Mouse (Mus musculus) limb, embryonic 12.5 days (tissue): Measurements from ENCODE around the gene Scn5a. TPM values are rescaled to one million over a fixed set of nuclear protein-coding genes. Genes with fewer than 3 reads are reported as not detected.

Source experiments
- ATAC-seq: fragments of 200-750 bp; cut with Nextera tagmentation; 2 replicates; pipeline ENCODE4 v1.8.0; 2017; ENCODE audit warnings: low read depth, moderate TSS enrichment; ENCODE audit not compliant: insufficient number of reproducible peaks, insufficient read depth, low FRiP score, low TSS enrichment
- H3K27ac ChIP-seq: fragments of 300-500 bp; sonication (generic); 2 replicates; pipeline ENCODE4 v1.5.1; 2016; ENCODE audit warnings: mild to moderate bottlenecking, moderate library complexity
- H3K27me3 ChIP-seq: fragments of 300-500 bp; sonication (generic); 2 replicates; pipeline ENCODE4 v1.6.1; 2016; ENCODE audit warnings: mild to moderate bottlenecking, moderate library complexity
- H3K36me3 ChIP-seq: fragments of 300-500 bp; sonication (generic); 2 replicates; pipeline ENCODE4 v1.6.1; 2016; ENCODE audit warnings: mild to moderate bottlenecking, moderate library complexity
- H3K4me1 ChIP-seq: fragments of 300-500 bp; sonication (generic); replicated peaks from 2 replicates; pipeline ENCODE4 v1.6.1; 2016
- H3K4me2 ChIP-seq: fragments of 300-500 bp; sonication (generic); 2 replicates; pipeline ENCODE4 v1.6.1; 2016; ENCODE audit warnings: mild to moderate bottlenecking, moderate library complexity
- H3K4me3 ChIP-seq: fragments of 300-500 bp; sonication (generic); replicated peaks from 2 replicates; pipeline ENCODE4 v1.5.1; 2016; ENCODE audit warnings: mild to moderate bottlenecking
- H3K9ac ChIP-seq: fragments of 300-500 bp; sonication (generic); replicated peaks from 2 replicates; pipeline ENCODE4 v1.6.1; 2016; ENCODE audit warnings: mild to moderate bottlenecking, moderate library complexity
- H3K9me3 ChIP-seq: fragments of 300-500 bp; sonication (generic); 2 replicates; pipeline ENCODE4 v1.6.1; 2016; ENCODE audit warnings: mild to moderate bottlenecking, moderate library complexity
- WGBS: fragments of 180-500 bp; shearing (Covaris S2); methylation state at CpG from one replicate; pipeline ENCODE4 v1.1.7; 2016; 5-methylcytosine and 5-hydroxymethylcytosine counted together
- polyA plus RNA-seq: library from polyadenylated mRNA; unstranded; fragments of >200 nt; fragmentation: Nextera tagmentation; extraction: Ambion mirVana; gene quantifications from 2 replicates; pipeline ENCODE4 v1.2.1, GENCODE M21; 2016

The Scn5a gene
- polyA plus RNA-seq, 1 experiment from 2014 or later = 0.05 TPM

DNA sequence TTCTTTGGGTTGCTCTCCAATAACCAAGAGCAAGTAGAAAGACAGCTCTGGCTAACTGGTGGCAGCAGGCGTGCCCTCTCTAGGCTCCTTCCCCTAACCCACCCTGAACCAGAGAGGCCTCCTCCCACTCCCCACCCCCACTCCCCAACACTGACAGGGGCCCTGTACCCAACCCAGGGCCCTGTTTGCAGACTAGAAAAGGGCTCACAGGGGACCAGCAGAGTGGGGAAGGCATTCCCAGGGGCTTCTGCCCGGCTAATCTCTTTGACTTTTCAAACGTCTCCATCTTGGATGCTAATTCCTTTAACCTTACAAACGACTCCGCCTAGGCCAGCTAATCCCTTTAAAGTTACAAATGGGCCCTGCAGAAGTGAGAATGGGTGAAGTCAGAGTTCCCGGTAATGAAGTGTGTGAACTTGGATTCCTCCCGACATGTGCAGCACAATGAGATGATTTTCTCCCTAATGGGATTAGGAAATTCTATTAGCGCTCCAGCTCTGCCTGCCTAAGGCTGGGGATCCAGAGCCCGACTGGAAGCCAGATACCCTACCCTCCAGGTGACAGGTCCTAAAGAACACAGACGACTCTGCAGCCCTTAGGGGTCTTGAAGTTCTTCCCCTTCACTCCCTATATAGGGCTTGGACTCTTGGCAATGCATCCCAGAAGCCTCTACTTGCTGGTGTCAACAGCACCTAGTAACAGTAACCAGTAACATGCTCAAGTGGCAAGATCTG, 47.0 kb downstream of the Scn5a start:
- Histone ChIP-seq H3K27ac (no peak overlapping the region), H3K4me3 (no peak overlapping the region), H3K4me2 (no peak overlapping the region), H3K9ac (no peak overlapping the region), H3K9me3 (no peaks in the 10 kb centered on the region), H3K27me3 (peaks cover 20% of the 10 kb centered on the region), H3K36me3 (no peaks in the 10 kb centered on the region), H3K4me1 (no peaks in the 10 kb centered on the region)
- 19% methylated on average over 10 of the region's 10 CpGs for WGBS
- no peak for ATAC-seq

GRCm38 (mm10) chr9:119524511-119524910, 54.3 kb downstream of the Scn5a start:
- Histone ChIP-seq H3K4me1 (no peaks in the 10 kb centered on the region), H3K36me3 (no peaks in the 10 kb centered on the region), H3K27ac (no peak overlapping the region), H3K9me3 (0 out of 2 replicates have a peak, but pooled peaks cover 6% of the 10 kb centered on the region), H3K4me2 (no peak overlapping the region), H3K9ac (no peak overlapping the region), H3K27me3 (no peaks in the 10 kb centered on the region), H3K4me3 (no peak overlapping the region)
- WGBS = 86% methylated on average over 6 of the region's 6 CpGs
- ATAC-seq = no peak

- Histone ChIP-seq H3K27me3 (peaks cover 3% of the 10 kb centered on the region; the same call in 1 of the 2 replicates), H3K4me2 (no peak overlapping the region), H3K9ac (no peak overlapping the region), H3K4me3 (no peak overlapping the region), H3K4me1 (no peaks in the 10 kb centered on the region), H3K9me3 (0 out of 2 replicates have a peak, but pooled peaks cover 6% of the 10 kb centered on the region), H3K27ac (no peak overlapping the region), H3K36me3 (no peaks in the 10 kb centered on the region)
- no peak for ATAC-seq
- 83% methylated on average over 8 of the region's 8 CpGs for WGBS
Measured at GRCm38 (mm10) chr9:119523301-119523700, 55.5 kb downstream of the Scn5a start.

DNA sequence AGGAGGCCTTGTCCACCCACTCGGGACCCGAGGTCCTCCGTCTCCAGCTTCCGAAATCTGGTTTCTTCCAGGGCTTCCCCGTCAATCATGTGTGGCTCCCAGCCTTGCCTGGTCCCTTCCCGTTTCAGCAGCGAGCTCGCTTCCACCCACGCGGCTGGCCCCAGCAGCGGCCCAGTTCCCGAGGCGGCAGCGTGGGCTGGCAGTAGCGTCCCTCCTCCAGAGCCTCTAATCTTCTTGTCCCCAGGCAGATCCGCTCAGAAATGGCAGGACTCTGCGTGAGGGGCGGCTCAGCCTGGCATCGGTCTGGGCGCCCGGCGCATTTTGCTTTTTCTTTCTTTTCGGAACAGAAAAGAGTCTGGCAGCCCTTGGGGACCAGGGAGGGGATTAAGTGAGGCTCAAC, 59.7 kb downstream of the Scn5a start:
- Histone ChIP-seq H3K9ac (no peak overlapping the region), H3K4me1 (no peaks in the 10 kb centered on the region), H3K36me3 (no peaks in the 10 kb centered on the region), H3K4me3 (no peak overlapping the region), H3K27ac (no peak overlapping the region), H3K9me3 (0 out of 2 replicates have a peak, but pooled peaks cover 1% of the 10 kb centered on the region), H3K27me3 (peaks cover 29% of the 10 kb centered on the region), H3K4me2 (no peak overlapping the region)
- no peak for ATAC-seq
- 69% methylated on average over 23 of the region's 23 CpGs for WGBS

- H3K27ac ChIP-seq = no peak overlapping the region
- peaks cover 29% of the 10 kb centered on the region for H3K27me3 ChIP-seq
- H3K9me3 ChIP-seq = no peaks in the 10 kb centered on the region
- H3K4me2 ChIP-seq = no peak overlapping the region
- no peak overlapping the region for H3K9ac ChIP-seq
- H3K36me3 ChIP-seq = no peaks in the 10 kb centered on the region
- no peaks in the 10 kb centered on the region for H3K4me1 ChIP-seq
- ATAC-seq = no peak
- WGBS = 73% methylated on average over 8 of the region's 8 CpGs
- H3K4me3 ChIP-seq = no peak overlapping the region
Measured at GRCm38 (mm10) chr9:119518177-119518576, 60.6 kb downstream of the Scn5a start.

- H3K36me3 ChIP-seq = no peaks in the 10 kb centered on the region
- H3K4me2 ChIP-seq = no peak overlapping the region
- H3K4me3 ChIP-seq = no peak overlapping the region
- no peak for ATAC-seq
- H3K4me1 ChIP-seq = no peaks in the 10 kb centered on the region
- H3K27me3 ChIP-seq = peaks cover 29% of the 10 kb centered on the region
- 44% methylated on average over 20 of the region's 20 CpGs for WGBS
- no peak overlapping the region for H3K9ac ChIP-seq
- H3K9me3 ChIP-seq = no peaks in the 10 kb centered on the region
- no peak overlapping the region for H3K27ac ChIP-seq
Measured at GRCm38 (mm10) chr9:119517467-119517866, 61.3 kb downstream of the Scn5a start.

DNA sequence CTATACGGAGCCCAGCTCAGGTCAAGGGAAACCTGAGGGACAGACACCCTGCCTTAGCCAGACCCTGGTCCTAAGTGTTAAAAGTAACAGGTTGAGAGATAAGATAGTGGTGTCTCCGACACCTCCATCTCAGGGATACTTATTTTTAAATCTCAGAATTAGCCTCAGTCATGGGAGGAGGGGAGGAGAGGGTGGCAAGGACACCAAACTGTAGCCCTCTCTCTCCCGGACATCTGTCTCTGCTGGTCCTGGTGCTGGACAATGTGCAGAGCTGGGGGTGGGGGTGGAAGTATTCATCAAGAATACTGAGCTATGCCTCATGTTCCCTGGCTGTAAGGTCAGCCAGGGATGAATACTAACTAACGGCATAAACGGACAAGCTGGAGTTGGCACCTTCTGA, 62.0 kb downstream of the Scn5a start:
- WGBS = 56% methylated on average over 5 of the region's 5 CpGs
- Histone ChIP-seq H3K27me3 (peaks cover 29% of the 10 kb centered on the region), H3K4me1 (no peaks in the 10 kb centered on the region), H3K4me3 (no peak overlapping the region), H3K27ac (no peak overlapping the region), H3K9me3 (no peaks in the 10 kb centered on the region), H3K4me2 (no peak overlapping the region), H3K9ac (no peak overlapping the region), H3K36me3 (no peaks in the 10 kb centered on the region)
- no peak for ATAC-seq

DNA sequence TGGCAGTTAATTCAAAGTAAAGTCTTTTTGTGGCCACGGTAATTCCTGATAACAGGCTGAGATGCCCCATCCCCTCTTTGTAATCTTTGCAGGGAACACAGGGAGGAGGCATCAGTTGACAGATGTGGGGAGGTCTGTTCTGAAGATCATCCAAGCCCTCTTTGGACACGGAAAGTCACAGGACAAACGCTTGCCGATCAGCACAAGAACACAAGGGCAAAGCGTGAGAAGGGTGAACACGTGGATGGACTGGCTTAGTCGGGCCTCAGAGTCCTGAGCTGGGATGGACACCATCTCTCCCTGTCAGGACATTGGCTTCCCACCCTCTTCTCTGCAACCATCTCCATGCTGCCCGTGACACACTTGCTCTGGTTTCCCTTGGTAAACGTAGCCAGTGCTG, 63.4 kb downstream of the Scn5a start:
- ATAC-seq = no peak
- H3K4me2 ChIP-seq = no peak overlapping the region
- H3K4me3 ChIP-seq = no peak overlapping the region
- no peaks in the 10 kb centered on the region for H3K36me3 ChIP-seq
- no peak overlapping the region for H3K27ac ChIP-seq
- H3K9ac ChIP-seq = no peak overlapping the region
- no peaks in the 10 kb centered on the region for H3K4me1 ChIP-seq
- WGBS = 91% methylated on average over 9 of the region's 9 CpGs
- no peaks in the 10 kb centered on the region for H3K9me3 ChIP-seq
- peaks cover 29% of the 10 kb centered on the region for H3K27me3 ChIP-seq

DNA sequence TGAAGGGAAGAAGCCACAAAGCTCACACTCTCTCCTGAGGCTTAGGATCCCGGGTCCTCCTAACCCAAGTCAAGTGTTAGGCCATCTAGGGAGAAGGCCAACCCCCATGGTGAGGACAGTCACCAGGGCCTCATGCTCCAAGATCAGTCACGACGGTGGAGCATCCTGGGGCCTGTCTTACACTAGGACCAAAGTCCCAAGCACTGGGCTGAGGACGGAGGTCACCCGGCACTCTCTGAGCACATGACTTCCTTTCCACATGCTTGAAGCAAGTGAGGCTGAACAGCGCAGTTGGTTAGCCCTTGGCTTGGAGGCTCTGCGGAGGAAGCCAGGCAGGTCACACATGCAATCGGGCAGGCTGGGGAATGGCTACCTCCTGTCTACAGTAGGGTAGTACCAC, 63.8 kb downstream of the Scn5a start:
- no peaks in the 10 kb centered on the region for H3K4me1 ChIP-seq
- H3K27me3 ChIP-seq = peaks cover 29% of the 10 kb centered on the region
- WGBS = 82% methylated on average over 8 of the region's 8 CpGs

GRCm38 (mm10) chr9:119513816-119514215, 65.0 kb downstream of the Scn5a start:
- ATAC-seq = no peak

More for the DNA sequence above, 63.8 kb downstream of the Scn5a start:
- no peaks in the 10 kb centered on the region for H3K9me3 ChIP-seq
- no peak overlapping the region for H3K4me2 ChIP-seq
- no peak overlapping the region for H3K4me3 ChIP-seq
- ATAC-seq = no peak
- H3K27ac ChIP-seq = no peak overlapping the region
- no peak overlapping the region for H3K9ac ChIP-seq
- no peaks in the 10 kb centered on the region for H3K36me3 ChIP-seq

DNA sequence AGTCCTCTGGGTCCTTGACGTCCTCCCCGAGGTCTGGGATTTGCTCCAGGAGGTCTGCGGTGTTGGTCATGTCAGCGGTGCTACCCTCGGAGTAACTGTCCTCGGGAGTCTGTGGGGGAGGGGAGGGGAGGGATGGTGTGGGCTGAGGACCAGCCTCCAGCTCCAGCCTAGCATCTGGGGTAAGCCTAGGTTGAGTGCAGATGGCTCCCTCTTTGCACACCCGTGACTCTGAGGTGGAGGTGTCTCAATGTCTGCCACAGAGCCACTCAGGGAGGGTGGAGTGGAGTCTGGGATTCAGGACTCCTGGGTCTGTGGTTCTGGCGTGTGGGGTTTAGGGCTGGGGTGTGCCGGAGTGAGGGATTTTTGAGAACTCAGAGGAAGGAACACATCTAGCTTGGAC, 65.8 kb downstream of the Scn5a start:
- no peaks in the 10 kb centered on the region for H3K4me1 ChIP-seq
- H3K27me3 ChIP-seq = peaks cover 23% of the 10 kb centered on the region
- H3K9ac ChIP-seq = no peak overlapping the region
- no peaks in the 10 kb centered on the region for H3K36me3 ChIP-seq
- no peaks in the 10 kb centered on the region for H3K9me3 ChIP-seq
- WGBS = 85% methylated on average over 9 of the region's 9 CpGs
- H3K4me3 ChIP-seq = no peak overlapping the region
- no peak overlapping the region for H3K4me2 ChIP-seq
- H3K27ac ChIP-seq = no peak overlapping the region
- no peak for ATAC-seq

More at GRCm38 (mm10) chr9:119513816-119514215, 65.0 kb downstream of the Scn5a start:
- Histone ChIP-seq H3K4me3 (no peak overlapping the region), H3K9ac (no peak overlapping the region), H3K36me3 (no peaks in the 10 kb centered on the region), H3K9me3 (no peaks in the 10 kb centered on the region), H3K27ac (no peak overlapping the region), H3K4me2 (no peak overlapping the region), H3K27me3 (peaks cover 29% of the 10 kb centered on the region), H3K4me1 (no peaks in the 10 kb centered on the region)
- 71% methylated on average over 8 of the region's 8 CpGs for WGBS

- H3K27me3 ChIP-seq = 0 out of 2 replicates have a peak, but pooled peaks cover 4% of the 10 kb centered on the region
- no peaks in the 10 kb centered on the region for H3K4me1 ChIP-seq
- H3K9me3 ChIP-seq = 0 out of 2 replicates have a peak, but pooled peaks cover 4% of the 10 kb centered on the region
- ATAC-seq = no peak
- H3K4me3 ChIP-seq = no peak overlapping the region
- H3K27ac ChIP-seq = no peak overlapping the region
- no peak overlapping the region for H3K9ac ChIP-seq
- no peak overlapping the region for H3K4me2 ChIP-seq
- WGBS = 58% methylated on average over 6 of the region's 6 CpGs
- no peaks in the 10 kb centered on the region for H3K36me3 ChIP-seq
Measured at GRCm38 (mm10) chr9:119510902-119511301, 67.9 kb downstream of the Scn5a start.
